Mouse (Mus musculus) G1E (cell line): ENCODE results near the gene Sec24d. TPM values are rescaled to one million over a fixed set of nuclear protein-coding genes. Genes with fewer than 3 reads are reported as not detected.

Experiments
- ATAC-seq: 2 replicates; pipeline ENCODE4 v1.8.0; 2016; ENCODE audit warnings: mild to moderate bottlenecking; ENCODE audit not compliant: insufficient number of reproducible peaks, poor library complexity, low FRiP score, severe bottlenecking; ENCODE audit errors: extremely low read depth
- DNase-seq: peaks from one replicate; pipeline ENCODE4 v3.0.0; 2012; ENCODE audit warnings: low spot score
- H3K27me3 ChIP-seq: 2 replicates; pipeline ENCODE4 v1.6.1; 2012; ENCODE audit warnings: mild to moderate bottlenecking, low read length, inconsistent platforms; ENCODE audit not compliant: insufficient read depth
- H3K36me3 ChIP-seq: replicated peaks from 2 replicates; pipeline ENCODE3; 2012; ENCODE audit warnings: mild to moderate bottlenecking, inconsistent platforms
- H3K4me1 ChIP-seq: 2 replicates; pipeline ENCODE4 v1.6.1; 2012; ENCODE audit warnings: low read depth, low read length, inconsistent platforms, mixed read lengths; ENCODE audit not compliant: insufficient read depth
- H3K4me3 ChIP-seq: 2 replicates; pipeline ENCODE4 v1.5.1; 2012; ENCODE audit warnings: low read depth, mild to moderate bottlenecking, inconsistent platforms, low read length, moderate library complexity, mixed read lengths
- H3K9me3 ChIP-seq: replicated peaks from 2 replicates; pipeline ENCODE4 v1.6.1; 2012; ENCODE audit warnings: inconsistent platforms
- CTCF ChIP-seq: IDR thresholded peaks from 2 replicates; pipeline ENCODE4 v1.5.1; 2012; ENCODE audit warnings: low read depth, low read length, inconsistent platforms, mixed read lengths
- GATA1 ChIP-seq: IDR thresholded peaks from 2 replicates; pipeline ENCODE4 v1.6.1; 2012; ENCODE audit warnings: borderline replicate concordance, low read length, inconsistent platforms, mixed read lengths
- GATA2 ChIP-seq: IDR thresholded peaks from 2 replicates; pipeline ENCODE4 v1.6.1; 2012; ENCODE audit warnings: low read depth, low read length, inconsistent platforms, borderline replicate concordance
- POLR2AphosphoS5 ChIP-seq: IDR thresholded peaks from 2 replicates; pipeline ENCODE4 v1.6.1; 2012; ENCODE audit warnings: low read depth, low read length, inconsistent platforms; ENCODE audit not compliant: insufficient replicate concordance
- TAL1 ChIP-seq: conservative IDR thresholded peaks from 2 replicates; pipeline ENCODE4 v1.6.1; 2012; ENCODE audit warnings: low read depth, low read length, inconsistent platforms, mixed read lengths
- polyA plus RNA-seq: library from polyadenylated mRNA; stranded (reverse); fragments of >175 nt; gene quantifications from 2 replicates; pipeline ENCODE4 v1.2.3, GENCODE M21; 2012
- total RNA-seq, 2 experiments: library from RNA; stranded (forward) in 1 of 2; stranded (reverse) in 1 of 2; fragments of 200-1000 nt in 1 of 2; fragments of >200 nt in 1 of 2; fragmentation: Nextera tagmentation in 1 of 2; gene quantifications; 2 replicates each; pipeline ENCODE4 v1.2.3; 2014 to 2017

Sec24d gene
- total and polyA plus RNA-seq, 3 experiments = 0.49 TPM; not detected in 2

- H3K36me3 ChIP-seq = no peaks in the 10 kb centered on the region
- no peaks in the 10 kb centered on the region for H3K27me3 ChIP-seq
- H3K4me1 ChIP-seq = no peaks in the 10 kb centered on the region
- 0 out of 2 replicates have a peak, but pooled peaks cover 3% of the 10 kb centered on the region for H3K9me3 ChIP-seq
- ATAC-seq (no peak), DNase-seq (no peak)
- H3K4me3 ChIP-seq = no peak overlapping the region
- TF ChIP-seq POLR2AphosphoS5 (no peak), GATA1 (no peak), TAL1 (no peak), CTCF (no peak), GATA2 (no peak)
These were observed 21.8 kb downstream of the Sec24d start for GRCm38 (mm10) chr3:123288856-123289570.

- Histone ChIP-seq H3K36me3 (no peaks in the 10 kb centered on the region), H3K27me3 (no peaks in the 10 kb centered on the region), H3K4me1 (no peaks in the 10 kb centered on the region), H3K9me3 (no peaks in the 10 kb centered on the region), H3K4me3 (no peak overlapping the region)
- TF ChIP-seq GATA1 (no peak), POLR2AphosphoS5 (no peak), CTCF (no peak), GATA2 (no peak), TAL1 (no peak)
- ATAC-seq (no peak), DNase-seq (no peak)
These were observed 24.4 kb downstream of the Sec24d start for GRCm38 (mm10) chr3:123291670-123292069.

GRCm38 (mm10) chr3:123296654-123297053 lies 29.4 kb downstream of the Sec24d start:
- H3K9me3 ChIP-seq = no peaks in the 10 kb centered on the region
- TF ChIP-seq GATA1 (no peak), POLR2AphosphoS5 (no peak), GATA2 (no peak), CTCF (no peak), TAL1 (no peak)
- H3K27me3 ChIP-seq = no peaks in the 10 kb centered on the region
- no peak overlapping the region for H3K4me3 ChIP-seq
- DNase-seq (no peak), ATAC-seq (no peak)
- no peaks in the 10 kb centered on the region for H3K36me3 ChIP-seq
- no peaks in the 10 kb centered on the region for H3K4me1 ChIP-seq

- DNase-seq (no peak), ATAC-seq (no peak)
- Histone ChIP-seq H3K4me1 (no peaks in the 10 kb centered on the region), H3K36me3 (no peaks in the 10 kb centered on the region), H3K4me3 (no peak overlapping the region), H3K27me3 (no peaks in the 10 kb centered on the region), H3K9me3 (no peaks in the 10 kb centered on the region)
- TF ChIP-seq CTCF = no peak
- no peak for TF ChIP-seq GATA2
- no peak for TF ChIP-seq POLR2AphosphoS5
- no peak for TF ChIP-seq GATA1
- TF ChIP-seq TAL1 = no peak
These were observed 31.0 kb downstream of the Sec24d start for GRCm38 (mm10) chr3:123298283-123298682.

- no peaks in the 10 kb centered on the region for H3K36me3 ChIP-seq
- DNase-seq = no peak
- no peaks in the 10 kb centered on the region for H3K27me3 ChIP-seq
- H3K4me1 ChIP-seq = no peaks in the 10 kb centered on the region
- no peaks in the 10 kb centered on the region for H3K9me3 ChIP-seq
- ATAC-seq = no peak
- H3K4me3 ChIP-seq = no peak overlapping the region
- no peak for TF ChIP-seq CTCF
- no peak for TF ChIP-seq GATA2
- TF ChIP-seq TAL1 = no peak
- no peak for TF ChIP-seq POLR2AphosphoS5
- TF ChIP-seq GATA1 = no peak
These were observed 34.3 kb downstream of the Sec24d start for GRCm38 (mm10) chr3:123301521-123301920.

GRCm38 (mm10) chr3:123305611-123306010 lies 38.4 kb downstream of the Sec24d start:
- Histone ChIP-seq H3K36me3 (no peaks in the 10 kb centered on the region), H3K4me1 (no peaks in the 10 kb centered on the region), H3K9me3 (no peaks in the 10 kb centered on the region), H3K4me3 (no peak overlapping the region), H3K27me3 (no peaks in the 10 kb centered on the region; the same call in 1 of the 2 replicates)
- ATAC-seq (no peak), DNase-seq (no peak)
- no peak for TF ChIP-seq POLR2AphosphoS5

GRCm38 (mm10) chr3:123307446-123307845 lies 40.2 kb downstream of the Sec24d start:
- TF ChIP-seq GATA1 (no peak), GATA2 (no peak), TAL1 (no peak), CTCF (no peak), POLR2AphosphoS5 (no peak)
- ATAC-seq = no peak
- H3K4me1 ChIP-seq = no peaks in the 10 kb centered on the region
- no peaks in the 10 kb centered on the region; the same call in 1 of the 2 replicates for H3K27me3 ChIP-seq
- no peaks in the 10 kb centered on the region for H3K9me3 ChIP-seq
- H3K36me3 ChIP-seq = no peaks in the 10 kb centered on the region
- H3K4me3 ChIP-seq = no peak overlapping the region
- no peak for DNase-seq
